Mouse (Mus musculus): ENCODE results near the gene Atp2a2.

GRCm38 (mm10) chr5:122422071-122422964 is 79.7 kb downstream of the Atp2a2 start:
- 0 out of 2 replicates have a peak, but pooled peaks have one; percentile 36 for TF ChIP-seq POLR2A (IDR thresholded peaks at IDR 0.05; ENCODE audit: extremely low read depth, insufficient read depth, low read length)
- peak; percentile 24; the same call in 1 of the 2 replicates for TF ChIP-seq CTCF (IDR thresholded peaks at IDR 0.05; ENCODE audit: low read depth, low read length)

All from liver, adult 2 months (tissue).